11 mouse cellular contexts compared by ENCODE assay signal in the genomic region with DNA sequence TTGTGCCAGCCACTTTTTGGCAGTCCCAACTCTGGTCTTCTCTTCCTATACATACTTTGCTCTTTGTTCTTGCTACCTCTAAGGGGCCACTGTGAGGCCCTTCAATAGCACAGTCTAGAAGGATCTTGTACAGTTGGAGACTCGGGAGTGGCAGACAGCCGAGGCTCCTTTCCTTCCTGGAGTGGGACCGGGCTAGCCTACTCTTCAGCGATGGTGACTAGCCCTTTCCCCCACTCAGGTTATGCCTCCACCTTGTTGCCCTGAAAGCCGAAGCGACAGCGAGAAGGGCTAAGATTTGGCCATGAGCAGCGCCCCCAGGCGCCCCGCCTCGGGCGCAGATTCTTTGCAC. TPM values are rescaled to one million over a fixed set of nuclear protein-coding genes. Genes with fewer than 3 reads are reported as not detected.
DNase-seq lines count a peak whose midpoint lies in the region; ATAC-seq and TF ChIP-seq lines count a peak whose summit lies in the region.
"Had no signal": no experiment of that assay in that cellular context is flagged by ENCODE, and none has a peak within 500 bp of the region (broad histone marks: within the 10 kb centered on the region; RNA-seq: fewer than 3 reads in every experiment).

No protein-coding gene starts in this region.

- DNase-seq in heart, postnatal 25 days (ENCODE audit: low spot score), result no peak
- DNase-seq in midbrain, embryonic 11.5 days (ENCODE audit: low spot score, missing footprints), result no peak
- peak; percentile 51 for DNase-seq in stomach, postnatal 0 days (ENCODE audit: low spot score)
- no peak for DNase-seq in gastrocnemius, postnatal 4 days (ENCODE audit: low spot score in 2 of 2)
- DNase-seq in thymus, postnatal 25 days, result no peak
- DNase-seq: cerebellum, adult 18-20 months had no signal

- H3K9ac ChIP-seq in heart, embryonic 13.5 days, result peak overlapping the region; percentile 91; the same call in 1 of the 2 replicates
- 0 out of 2 replicates have a peak overlapping the region, but pooled peaks have one; percentile 2 for H3K9ac ChIP-seq in midbrain, embryonic 11.5 days (ENCODE audit: low read length)
- H3K9ac ChIP-seq in midbrain, embryonic 16.5 days (ENCODE audit: low read depth, low read length), result no peak overlapping the region
- H3K9ac ChIP-seq in limb, embryonic 13.5 days, result peak overlapping the region; percentile 82
- 0 out of 2 replicates have a peak overlapping the region, but pooled peaks have one; percentile 76 for H3K9ac ChIP-seq in stomach, postnatal 0 days (ENCODE audit: low read length)

- peaks cover 31% of the 10 kb centered on the region for H3K36me3 ChIP-seq in heart, embryonic 13.5 days
- peaks cover 7% of the 10 kb centered on the region for H3K36me3 ChIP-seq in midbrain, embryonic 11.5 days (ENCODE audit: control insufficient read depth, insufficient read depth, low read length)
- H3K36me3 ChIP-seq in midbrain, embryonic 16.5 days (ENCODE audit: control insufficient read depth, insufficient read depth, low read length), result peaks cover 11% of the 10 kb centered on the region; the same call in 1 of the 2 replicates
- H3K36me3 ChIP-seq in limb, embryonic 13.5 days, result peaks cover 36% of the 10 kb centered on the region
- H3K36me3 ChIP-seq in stomach, postnatal 0 days (ENCODE audit: control insufficient read depth, insufficient read depth, low read length), result peaks cover 25% of the 10 kb centered on the region

- no peak for TF ChIP-seq EP300 in stomach, postnatal 0 days (optimal IDR thresholded peaks at IDR 0.05)

- H3K4me3 ChIP-seq in heart, embryonic 13.5 days, result peak overlapping the region; percentile 81
- no peak overlapping the region for H3K4me3 ChIP-seq in midbrain, embryonic 11.5 days (ENCODE audit: low read depth, low read length)
- no peak overlapping the region for H3K4me3 ChIP-seq in midbrain, embryonic 16.5 days (ENCODE audit: low read depth, low read length)
- peak overlapping the region; percentile 70 for H3K4me3 ChIP-seq in limb, embryonic 13.5 days
- no peak overlapping the region; the same call in 1 of the 2 replicates for H3K4me3 ChIP-seq in stomach, postnatal 0 days (ENCODE audit: low read depth, low read length)

- WGBS in heart, embryonic 13.5 days, result 27% methylated on average over 12 of the region's 12 CpGs
- 15% methylated on average over 12 of the region's 12 CpGs for WGBS in midbrain, embryonic 11.5 days
- WGBS in midbrain, embryonic 16.5 days, result 22% methylated on average over 12 of the region's 12 CpGs
- WGBS in limb, embryonic 13.5 days, result 7% methylated on average over 12 of the region's 12 CpGs
- 28% methylated on average over 12 of the region's 12 CpGs for WGBS in stomach, postnatal 0 days

- H3K4me1 ChIP-seq in heart, embryonic 13.5 days, result peaks cover 51% of the 10 kb centered on the region
- peaks cover 49% of the 10 kb centered on the region for H3K4me1 ChIP-seq in midbrain, embryonic 11.5 days (ENCODE audit: control insufficient read depth, insufficient read depth, low read length)
- H3K4me1 ChIP-seq in midbrain, embryonic 16.5 days (ENCODE audit: control insufficient read depth, insufficient read depth, low read length), result peaks cover 26% of the 10 kb centered on the region
- peaks cover 52% of the 10 kb centered on the region for H3K4me1 ChIP-seq in limb, embryonic 13.5 days
- H3K4me1 ChIP-seq in stomach, postnatal 0 days (replicated peaks; ENCODE audit: control insufficient read depth, insufficient read depth), result no peaks in the 10 kb centered on the region; the same call in none of the 2 replicates

- intact Hi-C loops in heart, postnatal 25 days (cut with DNase I), result loop anchor here (2.0 kb wide), 1 partner anchor 16 kb away; no protein-coding TSS in a partner anchor

- ATAC-seq in heart, embryonic 13.5 days (ENCODE audit: extremely low read depth, insufficient number of reproducible peaks, low FRiP score, low TSS enrichment), result no peak
- no peak for ATAC-seq in midbrain, embryonic 11.5 days (ENCODE audit: low FRiP score)
- ATAC-seq in midbrain, embryonic 16.5 days, result no peak
- no peak for ATAC-seq in limb, embryonic 13.5 days (ENCODE audit: low FRiP score, low read depth)
- no peak for ATAC-seq in stomach, postnatal 0 days (ENCODE audit: low FRiP score, low TSS enrichment)
- ATAC-seq: CD4-positive, CD25-positive, alpha-beta regulatory T cell, adult 4 months had no signal

- no peaks in the 10 kb centered on the region for H3K9me3 ChIP-seq in heart, embryonic 13.5 days
- H3K9me3 ChIP-seq in midbrain, embryonic 11.5 days (ENCODE audit: control insufficient read depth, low read length), result no peaks in the 10 kb centered on the region
- H3K9me3 ChIP-seq in midbrain, embryonic 16.5 days (replicated peaks; ENCODE audit: control insufficient read depth, low read length, poor library complexity, severe bottlenecking), result no peaks in the 10 kb centered on the region
- H3K9me3 ChIP-seq in limb, embryonic 13.5 days, result no peaks in the 10 kb centered on the region
- H3K9me3 ChIP-seq in stomach, postnatal 0 days (ENCODE audit: control insufficient read depth, low read length), result no peaks in the 10 kb centered on the region

- peak overlapping the region; percentile 96 for H3K4me2 ChIP-seq in heart, embryonic 13.5 days
- peak overlapping the region; percentile 23; the same call in 1 of the 2 replicates for H3K4me2 ChIP-seq in midbrain, embryonic 11.5 days
- no peak overlapping the region; the same call in 1 of the 2 replicates for H3K4me2 ChIP-seq in midbrain, embryonic 16.5 days (ENCODE audit: low read length)
- H3K4me2 ChIP-seq in limb, embryonic 13.5 days (replicated peaks), result peak overlapping the region; percentile 95
- peak overlapping the region; percentile 88 for H3K4me2 ChIP-seq in stomach, postnatal 0 days (replicated peaks; ENCODE audit: low read depth)

- no peak overlapping the region for H3K27ac ChIP-seq in heart, embryonic 13.5 days (replicated peaks)
- H3K27ac ChIP-seq in midbrain, embryonic 11.5 days (ENCODE audit: low read depth, low read length), result no peak overlapping the region
- no peak overlapping the region for H3K27ac ChIP-seq in midbrain, embryonic 16.5 days (ENCODE audit: low read length)
- H3K27ac ChIP-seq in limb, embryonic 13.5 days, result no peak overlapping the region; the same call in 1 of the 2 replicates
- peak overlapping the region; percentile 94 for H3K27ac ChIP-seq in stomach, postnatal 0 days (replicated peaks)

- H3K27me3 ChIP-seq in heart, embryonic 13.5 days (replicated peaks), result no peaks in the 10 kb centered on the region
- no peaks in the 10 kb centered on the region for H3K27me3 ChIP-seq in midbrain, embryonic 11.5 days (ENCODE audit: control insufficient read depth, insufficient read depth, low read length)
- H3K27me3 ChIP-seq in midbrain, embryonic 16.5 days (ENCODE audit: control insufficient read depth, insufficient read depth, low read depth, low read length), result no peaks in the 10 kb centered on the region; the same call in 1 of the 2 replicates
- H3K27me3 ChIP-seq in limb, embryonic 13.5 days, result no peaks in the 10 kb centered on the region
- no peaks in the 10 kb centered on the region for H3K27me3 ChIP-seq in stomach, postnatal 0 days (ENCODE audit: control insufficient read depth, insufficient read depth, low read length)

- TF ChIP-seq CTCF in stomach, postnatal 0 days (IDR thresholded peaks at IDR 0.05; ENCODE audit: low read depth), result 0 out of 2 replicates have a peak, but pooled peaks have one; percentile 9

RNA-seq across cellular contexts. Expression of a gene that starts 3.6 kb away (rescaled TPM):
- polyA plus RNA-seq in heart, embryonic 13.5 days (2015; fragmentation: Nextera tagmentation; extraction: Ambion mirVana), result 26.9 and 29.3 TPM in 2 replicates
- total RNA-seq in heart, postnatal 25 days (2021), result 10 to 100 TPM; 29.7 to 31.3 TPM
- 16.7 and 21.5 TPM in 2 replicates for polyA plus RNA-seq in midbrain, embryonic 11.5 days (2014; fragmentation: Nextera tagmentation; extraction: Ambion mirVana)
- 22.2 and 23.7 TPM in 2 replicates for polyA plus RNA-seq in midbrain, embryonic 16.5 days (2015; fragmentation: Nextera tagmentation; extraction: Ambion mirVana)
- 39.5 and 42.0 TPM in 2 replicates for polyA plus RNA-seq in limb, embryonic 13.5 days (2015; fragmentation: Nextera tagmentation; extraction: Ambion mirVana)
- polyA plus RNA-seq in stomach, postnatal 0 days (2015; fragmentation: Nextera tagmentation; extraction: Ambion mirVana), result 34.3 and 37.8 TPM in 2 replicates
- 10 to 100 TPM; 40.3 to 42.6 TPM for total RNA-seq in gastrocnemius, postnatal 4 days (2021)

RNA-seq across cellular contexts. Expression of a gene that starts 3.9 kb away (rescaled TPM):
- 25.8 and 28.7 TPM in 2 replicates for polyA plus RNA-seq in heart, embryonic 13.5 days (2015; fragmentation: Nextera tagmentation; extraction: Ambion mirVana)
- 10 to 100 TPM; 19.2 to 22.8 TPM for total RNA-seq in heart, postnatal 25 days (2021)
- polyA plus RNA-seq in midbrain, embryonic 11.5 days (2014; fragmentation: Nextera tagmentation; extraction: Ambion mirVana), result 52.8 and 58.1 TPM in 2 replicates
- 130 and 149 TPM in 2 replicates for polyA plus RNA-seq in midbrain, embryonic 16.5 days (2015; fragmentation: Nextera tagmentation; extraction: Ambion mirVana)
- polyA plus RNA-seq in limb, embryonic 13.5 days (2015; fragmentation: Nextera tagmentation; extraction: Ambion mirVana), result 53.5 and 59.5 TPM in 2 replicates
- 29.3 and 30.5 TPM in 2 replicates for polyA plus RNA-seq in stomach, postnatal 0 days (2015; fragmentation: Nextera tagmentation; extraction: Ambion mirVana)
- total RNA-seq in gastrocnemius, postnatal 4 days (2021), result 10 to 100 TPM; 24.4 to 25.7 TPM

RNA-seq across cellular contexts. Expression of a gene that starts 14.1 kb away (rescaled TPM):
- polyA plus RNA-seq in heart, embryonic 13.5 days (2015; fragmentation: Nextera tagmentation; extraction: Ambion mirVana), result 0.25 TPM in 1 of 2 replicates, not detected in the other
- total RNA-seq in heart, postnatal 25 days (2021), result under 1 TPM in 1 of 2 experiments, not detected in 1; 0.17 TPM
- polyA plus RNA-seq in midbrain, embryonic 11.5 days (2014; fragmentation: Nextera tagmentation; extraction: Ambion mirVana), result 0.30 TPM in 1 of 2 replicates, not detected in the other
- 0.24 TPM in 1 of 2 replicates, not detected in the other for polyA plus RNA-seq in midbrain, embryonic 16.5 days (2015; fragmentation: Nextera tagmentation; extraction: Ambion mirVana)
- 1.7 and 2.0 TPM in 2 replicates for polyA plus RNA-seq in limb, embryonic 13.5 days (2015; fragmentation: Nextera tagmentation; extraction: Ambion mirVana)
- 0.10 TPM in 1 of 2 replicates, not detected in the other for polyA plus RNA-seq in stomach, postnatal 0 days (2015; fragmentation: Nextera tagmentation; extraction: Ambion mirVana)
- total RNA-seq in gastrocnemius, postnatal 4 days (2021), result under 1 TPM; 0.22 to 0.52 TPM
- total RNA-seq: liver, adult 2 months had no signal
- polyA plus RNA-seq: CD4-positive, CD25-positive, alpha-beta regulatory T cell, adult 4 months had no signal

RNA-seq across cellular contexts. Expression of a gene that starts 17.8 kb away (rescaled TPM):
- 163 and 164 TPM in 2 replicates for polyA plus RNA-seq in heart, embryonic 13.5 days (2015; fragmentation: Nextera tagmentation; extraction: Ambion mirVana)
- 100 to 1,000 TPM; 275 to 314 TPM for total RNA-seq in heart, postnatal 25 days (2021)
- 79.3 and 84.6 TPM in 2 replicates for polyA plus RNA-seq in midbrain, embryonic 11.5 days (2014; fragmentation: Nextera tagmentation; extraction: Ambion mirVana)
- 93.0 and 96.2 TPM in 2 replicates for polyA plus RNA-seq in midbrain, embryonic 16.5 days (2015; fragmentation: Nextera tagmentation; extraction: Ambion mirVana)
- polyA plus RNA-seq in limb, embryonic 13.5 days (2015; fragmentation: Nextera tagmentation; extraction: Ambion mirVana), result 120 TPM in 2 replicates
- 66.6 and 67.9 TPM in 2 replicates for polyA plus RNA-seq in stomach, postnatal 0 days (2015; fragmentation: Nextera tagmentation; extraction: Ambion mirVana)
- total RNA-seq in gastrocnemius, postnatal 4 days (2021), result 100 to 1,000 TPM; 129 to 132 TPM

RNA-seq across cellular contexts. Expression of a gene that starts 20.4 kb away (rescaled TPM):
- polyA plus RNA-seq in heart, embryonic 13.5 days (2015; fragmentation: Nextera tagmentation; extraction: Ambion mirVana), result 16.2 and 19.9 TPM in 2 replicates
- total RNA-seq in heart, postnatal 25 days (2021), result 10 to 100 TPM in 1 of 2 experiments, 1 to 10 TPM in 1; 9.1 to 12.0 TPM
- 30.5 and 32.3 TPM in 2 replicates for polyA plus RNA-seq in midbrain, embryonic 11.5 days (2014; fragmentation: Nextera tagmentation; extraction: Ambion mirVana)
- polyA plus RNA-seq in midbrain, embryonic 16.5 days (2015; fragmentation: Nextera tagmentation; extraction: Ambion mirVana), result 60.1 and 63.2 TPM in 2 replicates
- polyA plus RNA-seq in limb, embryonic 13.5 days (2015; fragmentation: Nextera tagmentation; extraction: Ambion mirVana), result 23.7 and 24.6 TPM in 2 replicates
- polyA plus RNA-seq in stomach, postnatal 0 days (2015; fragmentation: Nextera tagmentation; extraction: Ambion mirVana), result 20.9 and 21.1 TPM in 2 replicates
- total RNA-seq in gastrocnemius, postnatal 4 days (2021), result 1 to 10 TPM; 6.7 to 7.0 TPM

Comparison
In these comparisons a context has a peak if more than half of its experiments do, and no peak if none do; other contexts are left out.
1. H3K4me3 ChIP-seq: peak in heart, embryonic 13.5 days (single experiment) and limb, embryonic 13.5 days (single experiment); none in midbrain, embryonic 11.5 days (single experiment), midbrain, embryonic 16.5 days (single experiment) and stomach, postnatal 0 days (single experiment).